Mouse (Mus musculus) ZHBTc4 (cell line): Measurements from ENCODE around the gene Tmem219.
"Not testable (repeated sequence)": the region's sequence is repeated elsewhere in the genome, so short reads cannot be mapped to it uniquely, and the experiment has no call there.

Source experiments
- DNase-seq: peaks from one replicate; pipeline ENCODE4 v3.0.0-alpha.2; 2011; ENCODE audit warnings: low read depth, low spot score

Tmem219 gene

GRCm38 (mm10) chr7:126923999-126924398 lies 1.3 kb upstream of the Tmem219 start:
- DNase-seq: no peak

- no peak for DNase-seq
These were observed 1.2 kb downstream of the Tmem219 start for GRCm38 (mm10) chr7:126921563-126921962.

- no peak for DNase-seq
These were observed 2.7 kb downstream of the Tmem219 start for GRCm38 (mm10) chr7:126919973-126920372.

GRCm38 (mm10) chr7:126918356-126918755 lies 4.4 kb downstream of the Tmem219 start:
- not testable (repeated sequence) for DNase-seq

GRCm38 (mm10) chr7:126914844-126915243 lies 7.9 kb downstream of the Tmem219 start:
- DNase-seq: no peak

- no peak for DNase-seq
These were observed 17.1 kb downstream of the Tmem219 start for GRCm38 (mm10) chr7:126905590-126905989.

- not testable (repeated sequence) for DNase-seq
These were observed 22.9 kb downstream of the Tmem219 start for GRCm38 (mm10) chr7:126899781-126900180.

- DNase-seq: peak; percentile 95
These were observed 24.4 kb downstream of the Tmem219 start for GRCm38 (mm10) chr7:126898102-126898990.

- DNase-seq: no peak
These were observed 25.2 kb downstream of the Tmem219 start for GRCm38 (mm10) chr7:126897390-126898101.

GRCm38 (mm10) chr7:126896912-126897311 lies 25.8 kb downstream of the Tmem219 start:
- no peak for DNase-seq

GRCm38 (mm10) chr7:126888852-126889251 lies 33.9 kb downstream of the Tmem219 start:
- peak; percentile 63 for DNase-seq

- no peak for DNase-seq
These were observed 35.4 kb downstream of the Tmem219 start for GRCm38 (mm10) chr7:126887281-126887680.

GRCm38 (mm10) chr7:126884286-126885164 lies 38.2 kb downstream of the Tmem219 start, which contains the start of gene Taok2:
Gene Taok2, minus strand, starts transcription at chr7:126884703.
- DNase-seq: peak; percentile 100

- DNase-seq: no peak
These were observed 39.0 kb downstream of the Tmem219 start for GRCm38 (mm10) chr7:126883731-126884181.

GRCm38 (mm10) chr7:126881040-126881439 lies 41.7 kb downstream of the Tmem219 start:
- DNase-seq: no peak

- no peak for DNase-seq
These were observed 45.5 kb downstream of the Tmem219 start for GRCm38 (mm10) chr7:126877239-126877638.

- no peak for DNase-seq
These were observed 52.2 kb downstream of the Tmem219 start for GRCm38 (mm10) chr7:126870520-126870891.

- no peak for DNase-seq
These were observed 52.8 kb downstream of the Tmem219 start for GRCm38 (mm10) chr7:126869780-126870519.

GRCm38 (mm10) chr7:126868003-126868402 lies 54.7 kb downstream of the Tmem219 start:
- no peak for DNase-seq

- no peak for DNase-seq
These were observed 55.2 kb downstream of the Tmem219 start for GRCm38 (mm10) chr7:126867534-126867933.

- DNase-seq: no peak
These were observed 58.9 kb downstream of the Tmem219 start for GRCm38 (mm10) chr7:126863791-126864190.
